Mouse (Mus musculus) liver, postnatal 0 days (tissue): ENCODE data around the gene Wdr95.

ENCODE experiments used
- CTCF ChIP-seq: sonication (generic); IDR thresholded peaks from 2 replicates; pipeline ENCODE4 v1.5.1; 2016; ENCODE audit warnings: antibody characterized with exemption, low read depth
- EP300 ChIP-seq: IDR thresholded peaks from 2 replicates; pipeline ENCODE4 v1.6.1; 2016; ENCODE audit warnings: antibody characterized with exemption, low read depth, mild to moderate bottlenecking

GRCm38 (mm10) chr5:149484270-149484669 lies 44.2 kb upstream of the Wdr95 start:
- TF ChIP-seq CTCF = no peak
- TF ChIP-seq EP300 = no peak
